Mouse (Mus musculus) heart, postnatal 14 days (tissue): ENCODE data around the gene Tom1. TPM values are rescaled to one million over a fixed set of nuclear protein-coding genes. Genes with fewer than 3 reads are reported as not detected.

Source experiments
- DNase-seq, 2 experiments: peaks; one replicate each; pipeline ENCODE4 v3.0.0; 2021 to 2022
- intact Hi-C: fragments of 180-260 bp; cut with DNase I; formaldehyde crosslinking; loops from one replicate; pipeline ENCODE4 v1.15.1; 2025
- total RNA-seq, 2 experiments: library from RNA; stranded (reverse); gene quantifications; 2 replicates each; pipeline ENCODE4 v1.2.3; 2021

Tom1 gene
- total RNA-seq, 2 experiments from 2014 or later: 56.5 to 56.6 TPM

GRCm38 (mm10) chr8:75035640-75036039, 2.1 kb downstream of the Tom1 start:
- peak; percentile 38 to 46 for DNase-seq
- intact Hi-C loops: no loop called here

- DNase-seq: peak; percentile 40
- intact Hi-C loops: no loop called here
Measured at GRCm38 (mm10) chr8:75038497-75038896, 5.0 kb downstream of the Tom1 start.

- intact Hi-C loops: no loop called here
- DNase-seq: no peak
Measured at GRCm38 (mm10) chr8:75039754-75040153, 6.2 kb downstream of the Tom1 start.

GRCm38 (mm10) chr8:75042171-75042570, 8.7 kb downstream of the Tom1 start:
- intact Hi-C loops: no loop called here
- DNase-seq: no peak

GRCm38 (mm10) chr8:75042974-75043373, 9.5 kb downstream of the Tom1 start:
- intact Hi-C loops: no loop called here
- DNase-seq: no peak

GRCm38 (mm10) chr8:75046303-75046702, 12.8 kb downstream of the Tom1 start:
- peak in 1 of 2 experiments; percentile 25 for DNase-seq
- intact Hi-C loops: no loop called here

GRCm38 (mm10) chr8:75047784-75048183, 14.3 kb downstream of the Tom1 start:
- intact Hi-C loops: no loop called here
- DNase-seq: no peak

- intact Hi-C loops: no loop called here
- no peak for DNase-seq
Measured at GRCm38 (mm10) chr8:75053342-75053741, 19.8 kb downstream of the Tom1 start.

GRCm38 (mm10) chr8:75055673-75056072, 22.2 kb downstream of the Tom1 start:
- no peak for DNase-seq
- intact Hi-C loops: no loop called here

GRCm38 (mm10) chr8:75060022-75060421, 26.5 kb downstream of the Tom1 start:
- intact Hi-C loops: no loop called here
- no peak for DNase-seq

- intact Hi-C loops: no loop called here
- no peak for DNase-seq
Measured at GRCm38 (mm10) chr8:75060815-75061214, 27.3 kb downstream of the Tom1 start.

- DNase-seq: peak in 1 of 2 experiments; percentile 51
Measured at GRCm38 (mm10) chr8:75063290-75063689, 29.8 kb downstream of the Tom1 start.

GRCm38 (mm10) chr8:75064790-75065189, 31.3 kb downstream of the Tom1 start:
- intact Hi-C loops: no loop called here
- DNase-seq: no peak

More at GRCm38 (mm10) chr8:75063290-75063689, 29.8 kb downstream of the Tom1 start:
- intact Hi-C loops: no loop called here

GRCm38 (mm10) chr8:75067287-75067686, 33.8 kb downstream of the Tom1 start:
- no peak for DNase-seq
- intact Hi-C loops: no loop called here

GRCm38 (mm10) chr8:75070297-75070696, 36.8 kb downstream of the Tom1 start:
- intact Hi-C loops: loop anchor here (5.0 kb wide), 1 partner anchor 147 kb away; no protein-coding TSS in a partner anchor

GRCm38 (mm10) chr8:75071627-75072346, 38.3 kb downstream of the Tom1 start:
- intact Hi-C loops: loop anchor here (1.0 to 5.0 kb wide), 2 partner anchors 37 to 146 kb away; no protein-coding TSS in a partner anchor
- peak; percentile 79 to 89 for DNase-seq

More at GRCm38 (mm10) chr8:75070297-75070696, 36.8 kb downstream of the Tom1 start:
- DNase-seq: no peak

- intact Hi-C loops: loop anchor here (5.0 kb wide), 1 partner anchor 142 kb away; no protein-coding TSS in a partner anchor
- no peak for DNase-seq
Measured at GRCm38 (mm10) chr8:75074876-75075275, 41.4 kb downstream of the Tom1 start.

GRCm38 (mm10) chr8:75078215-75078614, 44.7 kb downstream of the Tom1 start:
- DNase-seq: no peak
- intact Hi-C loops: no loop called here

- intact Hi-C loops: no loop called here
- DNase-seq: no peak
Measured at GRCm38 (mm10) chr8:75078851-75079250, 45.3 kb downstream of the Tom1 start.

GRCm38 (mm10) chr8:75081364-75082040, 48.0 kb downstream of the Tom1 start:
- intact Hi-C loops: no loop called here
- DNase-seq: no peak

GRCm38 (mm10) chr8:75082181-75082805, 48.8 kb downstream of the Tom1 start:
- intact Hi-C loops: no loop called here
- DNase-seq: no peak
